Mouse (Mus musculus): Measurements from ENCODE around the gene Gm7029. TPM values are rescaled to one million over a fixed set of nuclear protein-coding genes. Genes with fewer than 3 reads are reported as not detected.
"Not testable (repeated sequence)": the region's sequence is repeated elsewhere in the genome, so short reads cannot be mapped to it uniquely, and the experiment has no call there.

The Gm7029 gene
- polyA plus RNA-seq, 1 experiment from 2014 or later: not detected

GRCm38 (mm10) chr17:33889941-33890532 is 16.4 kb downstream of the Gm7029 start:
- not testable (repeated sequence) for ATAC-seq (ENCODE audit: low FRiP score); H3K27me3 ChIP-seq (ENCODE audit: control insufficient read depth, insufficient read depth, low read length)
- peak overlapping the region; percentile 56 for H3K4me3 ChIP-seq (replicated peaks; ENCODE audit: low read length)

GRCm38 (mm10) chr17:33890533-33891059 is 17.0 kb downstream of the Gm7029 start, which contains the start of gene Kifc1:
TSS of gene Kifc1 (minus strand) at chr17:33890661.
- Histone ChIP-seq H3K4me1 (replicated peaks; ENCODE audit: control insufficient read depth, insufficient read depth, low read length) (0 out of 2 replicates have a peak, but pooled peaks cover 4% of the 10 kb centered on the region), H3K9ac (peak within 1 kb of the TSS; percentile 52), H3K27me3 (ENCODE audit: control insufficient read depth, insufficient read depth, low read length) (no peaks in the 10 kb centered on the region), H3K9me3 (ENCODE audit: control insufficient read depth, low read length) (no peaks in the 10 kb centered on the region), H3K36me3 (replicated peaks; ENCODE audit: control insufficient read depth, insufficient read depth) (no peaks in the 10 kb centered on the region), H3K4me2 (replicated peaks) (peak within 1 kb of the TSS; percentile 70), H3K4me3 (replicated peaks; ENCODE audit: low read length) (peak within 1 kb of the TSS; percentile 56), H3K27ac (no peak within 1 kb of the TSS)
- 0% methylated on average over 44 of the region's 49 CpGs for WGBS
- DNase-seq (ENCODE audit: low spot score) (peak; percentile 100), ATAC-seq (ENCODE audit: low FRiP score) (peak; percentile 99)

More at GRCm38 (mm10) chr17:33889941-33890532, 16.4 kb downstream of the Gm7029 start:
- H3K27ac ChIP-seq; H3K36me3 ChIP-seq (replicated peaks; ENCODE audit: control insufficient read depth, insufficient read depth); H3K4me1 ChIP-seq (replicated peaks; ENCODE audit: control insufficient read depth, insufficient read depth, low read length); H3K9me3 ChIP-seq (ENCODE audit: control insufficient read depth, low read length); DNase-seq (ENCODE audit: low spot score): not testable (repeated sequence)
- Histone ChIP-seq H3K9ac (peak overlapping the region; percentile 52), H3K4me2 (replicated peaks) (peak overlapping the region; percentile 70)
- WGBS: under 1% methylated on average over 41 of the region's 44 CpGs

DNA sequence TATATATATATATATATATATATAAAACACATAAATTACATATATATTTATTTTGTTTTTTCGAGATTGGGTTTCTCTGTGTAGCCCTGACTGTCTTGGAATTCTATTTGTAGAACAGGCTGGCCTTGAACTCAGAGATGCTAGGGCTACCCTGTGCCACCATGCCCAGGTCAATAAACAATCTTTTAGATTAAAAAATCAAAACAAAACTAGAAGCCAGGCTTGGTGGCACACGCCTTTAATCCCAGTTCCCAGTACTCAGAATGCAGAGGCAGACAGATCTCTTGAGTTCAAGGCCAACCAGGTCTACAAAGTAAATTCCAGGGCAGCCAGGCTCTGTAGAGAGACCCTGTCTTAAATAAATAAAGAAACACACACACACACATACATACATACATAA is 17.7 kb downstream of the Gm7029 start:
- no peaks in the 10 kb centered on the region for H3K27me3 ChIP-seq (ENCODE audit: control insufficient read depth, insufficient read depth, low read length)
- no peak overlapping the region for H3K4me2 ChIP-seq (replicated peaks)
- no peaks in the 10 kb centered on the region for H3K36me3 ChIP-seq (replicated peaks; ENCODE audit: control insufficient read depth, insufficient read depth)
- H3K4me3 ChIP-seq (replicated peaks; ENCODE audit: low read length): no peak overlapping the region
- no peaks in the 10 kb centered on the region for H3K9me3 ChIP-seq (ENCODE audit: control insufficient read depth, low read length)
- 65% methylated on average over 2 of the region's 2 CpGs for WGBS
- no peak overlapping the region for H3K27ac ChIP-seq
- ATAC-seq (ENCODE audit: low FRiP score): no peak
- H3K9ac ChIP-seq: no peak overlapping the region
- H3K4me1 ChIP-seq (replicated peaks; ENCODE audit: control insufficient read depth, insufficient read depth, low read length): 0 out of 2 replicates have a peak, but pooled peaks cover 4% of the 10 kb centered on the region
- no peak for DNase-seq (ENCODE audit: low spot score)

DNA sequence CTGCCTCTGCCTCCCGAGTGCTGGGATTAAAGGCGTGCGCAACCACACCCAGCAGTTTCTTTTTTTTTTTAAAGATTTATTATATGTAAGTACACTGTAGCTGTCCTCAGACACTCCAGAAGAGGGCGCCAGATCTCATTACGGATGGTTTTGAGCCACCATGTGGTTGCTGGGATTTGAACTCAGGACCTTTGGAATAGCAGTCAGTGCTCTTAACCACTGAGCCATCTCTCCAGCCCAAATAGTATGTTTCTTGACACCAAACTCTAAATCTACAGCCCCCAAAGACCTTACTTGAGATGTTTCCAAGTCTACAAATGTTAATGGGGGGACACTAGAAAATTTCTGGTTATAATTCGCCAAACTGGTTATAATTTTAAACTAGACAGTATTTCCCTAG is 18.3 kb downstream of the Gm7029 start:
- 65% methylated on average over 6 of the region's 6 CpGs for WGBS
- not testable (repeated sequence) for H3K36me3 ChIP-seq (replicated peaks; ENCODE audit: control insufficient read depth, insufficient read depth); DNase-seq (ENCODE audit: low spot score); H3K4me2 ChIP-seq (replicated peaks); H3K27ac ChIP-seq; H3K9me3 ChIP-seq (ENCODE audit: control insufficient read depth, low read length); H3K27me3 ChIP-seq (ENCODE audit: control insufficient read depth, insufficient read depth, low read length); H3K4me1 ChIP-seq (replicated peaks; ENCODE audit: control insufficient read depth, insufficient read depth, low read length); ATAC-seq (ENCODE audit: low FRiP score); H3K4me3 ChIP-seq (replicated peaks; ENCODE audit: low read length); H3K9ac ChIP-seq

- WGBS: 17% methylated on average over 7 of the region's 7 CpGs
- DNase-seq (ENCODE audit: low spot score): no peak
These were observed 18.8 kb downstream of the Gm7029 start for GRCm38 (mm10) chr17:33892429-33892828.

DNA sequence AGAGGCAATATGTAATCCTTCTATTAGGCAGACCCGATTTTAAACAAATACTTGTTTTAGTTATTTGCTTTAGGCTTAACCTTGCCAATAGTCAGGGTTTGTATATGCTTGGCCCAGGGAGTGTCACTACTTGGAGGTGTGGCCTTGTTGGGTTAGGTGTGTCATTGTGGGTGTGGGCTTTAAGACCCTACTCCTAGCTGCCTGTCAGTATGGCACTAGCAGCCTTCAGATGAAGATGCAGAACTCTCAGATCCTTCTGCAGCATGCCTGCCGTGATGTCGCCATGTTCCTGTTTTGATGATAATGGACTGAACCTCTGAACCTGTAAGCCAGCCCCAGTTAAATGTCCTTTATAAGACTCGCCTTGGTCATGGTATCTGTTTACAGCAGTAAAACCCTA is 19.4 kb downstream of the Gm7029 start:
- not testable (repeated sequence) for DNase-seq (ENCODE audit: low spot score); H3K9me3 ChIP-seq (ENCODE audit: control insufficient read depth, low read length); H3K36me3 ChIP-seq (replicated peaks; ENCODE audit: control insufficient read depth, insufficient read depth); H3K4me3 ChIP-seq (replicated peaks; ENCODE audit: low read length); H3K27ac ChIP-seq; ATAC-seq (ENCODE audit: low FRiP score); H3K4me1 ChIP-seq (replicated peaks; ENCODE audit: control insufficient read depth, insufficient read depth, low read length); H3K9ac ChIP-seq; H3K4me2 ChIP-seq (replicated peaks); H3K27me3 ChIP-seq (ENCODE audit: control insufficient read depth, insufficient read depth, low read length)
- WGBS: 76% methylated on average over 4 of the region's 4 CpGs

More at GRCm38 (mm10) chr17:33892429-33892828, 18.8 kb downstream of the Gm7029 start:
- Histone ChIP-seq H3K4me3 (replicated peaks; ENCODE audit: low read length) (no peak overlapping the region), H3K4me2 (replicated peaks) (no peak overlapping the region), H3K9ac (no peak overlapping the region), H3K4me1 (replicated peaks; ENCODE audit: control insufficient read depth, insufficient read depth, low read length) (0 out of 2 replicates have a peak, but pooled peaks cover 4% of the 10 kb centered on the region), H3K9me3 (ENCODE audit: control insufficient read depth, low read length) (no peaks in the 10 kb centered on the region), H3K27me3 (ENCODE audit: control insufficient read depth, insufficient read depth, low read length) (no peaks in the 10 kb centered on the region), H3K36me3 (replicated peaks; ENCODE audit: control insufficient read depth, insufficient read depth) (no peaks in the 10 kb centered on the region), H3K27ac (no peak overlapping the region)
- ATAC-seq (ENCODE audit: low FRiP score): no peak

DNA sequence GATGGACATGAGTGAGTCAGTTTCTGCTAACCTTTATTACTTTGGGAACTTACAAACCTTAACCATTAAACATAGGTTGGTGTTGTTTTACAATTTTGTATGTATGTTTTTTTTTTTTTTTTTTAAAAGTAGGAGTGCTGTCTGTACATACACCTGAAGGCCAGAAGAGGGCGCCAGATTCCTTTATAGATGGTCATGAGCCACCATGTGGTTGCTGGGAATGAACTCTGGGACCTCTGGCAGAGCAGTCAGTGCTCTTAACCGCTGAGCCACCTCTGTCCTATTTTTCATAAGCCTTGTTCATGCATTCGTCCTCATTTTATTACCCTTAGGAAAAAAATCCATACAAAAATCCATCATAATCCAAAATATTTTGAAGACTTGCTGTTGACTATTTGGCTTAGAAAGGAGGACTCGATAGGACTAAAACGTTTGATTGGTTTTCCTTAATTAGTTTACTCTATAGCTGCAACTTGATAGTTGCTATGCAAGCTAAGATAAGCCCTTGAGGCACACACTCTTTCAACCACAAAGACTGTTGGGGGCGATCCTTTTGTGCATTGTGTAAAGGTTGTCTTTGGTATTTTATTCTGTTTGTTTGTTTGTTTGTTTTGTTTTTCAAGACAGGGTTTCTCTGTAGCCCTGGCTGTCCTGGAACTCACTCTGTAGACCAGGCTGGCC is 23.6 kb downstream of the Gm7029 start:
- H3K9me3 ChIP-seq (ENCODE audit: control insufficient read depth, low read length): no peaks in the 10 kb centered on the region
- ATAC-seq (ENCODE audit: low FRiP score) (no peak), DNase-seq (ENCODE audit: low spot score) (peak; percentile 63)
- 46% methylated on average over 6 of the region's 6 CpGs for WGBS
- H3K4me1 ChIP-seq (replicated peaks; ENCODE audit: control insufficient read depth, insufficient read depth, low read length): no peaks in the 10 kb centered on the region
- no peak overlapping the region for H3K9ac ChIP-seq
- no peak overlapping the region for H3K4me2 ChIP-seq (replicated peaks)
- no peak overlapping the region for H3K4me3 ChIP-seq (replicated peaks; ENCODE audit: low read length)
- no peaks in the 10 kb centered on the region for H3K36me3 ChIP-seq (replicated peaks; ENCODE audit: control insufficient read depth, insufficient read depth)
- H3K27me3 ChIP-seq (ENCODE audit: control insufficient read depth, insufficient read depth, low read length): no peaks in the 10 kb centered on the region
- H3K27ac ChIP-seq: no peak overlapping the region

DNA sequence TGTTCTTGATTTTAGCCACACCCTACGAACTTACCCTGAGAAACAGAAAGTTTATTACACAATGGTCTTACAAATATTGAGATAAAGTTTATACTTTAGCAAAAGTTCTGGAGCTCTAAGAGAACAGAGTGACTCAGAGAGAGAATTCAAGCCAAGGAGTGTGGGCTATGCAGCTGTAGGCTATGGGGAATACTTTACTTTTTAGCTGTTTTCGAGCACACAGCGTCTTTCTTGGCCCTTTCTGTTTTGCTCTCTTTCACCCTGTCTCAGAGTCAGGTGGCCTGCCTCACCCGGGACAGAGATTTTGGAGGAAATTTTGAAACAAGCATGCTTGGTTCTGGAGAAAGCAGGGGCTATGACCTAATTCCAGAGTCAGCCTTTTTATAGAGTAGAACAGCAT is 24.6 kb downstream of the Gm7029 start:
- H3K4me2 ChIP-seq (replicated peaks); DNase-seq (ENCODE audit: low spot score); H3K9ac ChIP-seq; H3K27me3 ChIP-seq (ENCODE audit: control insufficient read depth, insufficient read depth, low read length); ATAC-seq (ENCODE audit: low FRiP score); H3K36me3 ChIP-seq (replicated peaks; ENCODE audit: control insufficient read depth, insufficient read depth); H3K4me1 ChIP-seq (replicated peaks; ENCODE audit: control insufficient read depth, insufficient read depth, low read length); H3K9me3 ChIP-seq (ENCODE audit: control insufficient read depth, low read length); H3K4me3 ChIP-seq (replicated peaks; ENCODE audit: low read length); H3K27ac ChIP-seq: not testable (repeated sequence)
- WGBS: 87% methylated on average over 4 of the region's 4 CpGs

- Histone ChIP-seq H3K4me1 (replicated peaks; ENCODE audit: control insufficient read depth, insufficient read depth, low read length) (no peaks in the 10 kb centered on the region), H3K36me3 (replicated peaks; ENCODE audit: control insufficient read depth, insufficient read depth) (no peaks in the 10 kb centered on the region), H3K27me3 (ENCODE audit: control insufficient read depth, insufficient read depth, low read length) (no peaks in the 10 kb centered on the region), H3K9ac (no peak overlapping the region), H3K4me3 (replicated peaks; ENCODE audit: low read length) (no peak overlapping the region), H3K9me3 (ENCODE audit: control insufficient read depth, low read length) (no peaks in the 10 kb centered on the region), H3K27ac (no peak overlapping the region), H3K4me2 (replicated peaks) (no peak overlapping the region)
- DNase-seq (ENCODE audit: low spot score) (no peak), ATAC-seq (ENCODE audit: low FRiP score) (no peak)
- WGBS: 86% methylated on average over 4 of the region's 4 CpGs
These were observed 26.0 kb downstream of the Gm7029 start for GRCm38 (mm10) chr17:33899642-33900041.

All from hindbrain, embryonic 14.5 days (tissue).